Mouse (Mus musculus) kidney, adult 2 months (tissue): ENCODE measurements around the gene Dab2ip. TPM values are rescaled to one million over a fixed set of nuclear protein-coding genes. Genes with fewer than 3 reads are reported as not detected.

Source experiments
- DNase-seq: peaks from one replicate; pipeline ENCODE4 v3.0.0; 2021
- H3K27ac ChIP-seq: fragments of 200-500 bp; 2 replicates; pipeline ENCODE4 v1.5.1; 2012; ENCODE audit warnings: low read depth, low read length, control low read depth, inconsistent platforms; ENCODE audit not compliant: insufficient read depth
- H3K27me3 ChIP-seq: fragments of 200-500 bp; replicated peaks from 2 replicates; pipeline ENCODE4 v1.6.1; 2012; ENCODE audit warnings: mild to moderate bottlenecking, moderate library complexity, low read length, inconsistent platforms; ENCODE audit not compliant: control insufficient read depth, insufficient read depth
- H3K36me3 ChIP-seq: fragments of 200-500 bp; 2 replicates; pipeline ENCODE4 v1.6.1; 2012; ENCODE audit warnings: mild to moderate bottlenecking, moderate library complexity, low read length, inconsistent platforms; ENCODE audit not compliant: control insufficient read depth, insufficient read depth
- H3K4me1 ChIP-seq: fragments of 200-500 bp; 2 replicates; pipeline ENCODE4 v1.6.1; 2011; ENCODE audit warnings: low read length; ENCODE audit not compliant: control insufficient read depth, insufficient read depth
- H3K4me3 ChIP-seq: fragments of 200-500 bp; 2 replicates; pipeline ENCODE4 v1.5.1; 2011; ENCODE audit warnings: mild to moderate bottlenecking, low read depth, low read length, control low read depth; ENCODE audit not compliant: insufficient read depth
- CTCF ChIP-seq: fragments of 200-500 bp; conservative IDR thresholded peaks from 2 replicates; pipeline ENCODE4 v1.5.1; 2011; ENCODE audit warnings: low read depth, mild to moderate bottlenecking, control low read depth, low read length, moderate library complexity, mixed read lengths; ENCODE audit not compliant: insufficient read depth, insufficient read length
- POLR2A ChIP-seq: fragments of 200-500 bp; IDR thresholded peaks from one replicate; pipeline ENCODE4 v1.6.1; 2011; ENCODE audit warnings: low read depth, low read length, control low read depth
- WGBS: fragments of 180-500 bp; shearing (Covaris S2); methylation state at CpG from one replicate; pipeline ENCODE4 v1.1.7; 2018; 5-methylcytosine and 5-hydroxymethylcytosine counted together
- polyA plus RNA-seq: library from polyadenylated mRNA; depleted of rRNA; stranded (reverse); fragments of >200 nt; gene quantifications from 2 replicates; pipeline ENCODE4 v1.2.3, GENCODE M21; 2012

Dab2ip gene
- polyA plus RNA-seq, 1 experiment, result 32.9 TPM

DNA sequence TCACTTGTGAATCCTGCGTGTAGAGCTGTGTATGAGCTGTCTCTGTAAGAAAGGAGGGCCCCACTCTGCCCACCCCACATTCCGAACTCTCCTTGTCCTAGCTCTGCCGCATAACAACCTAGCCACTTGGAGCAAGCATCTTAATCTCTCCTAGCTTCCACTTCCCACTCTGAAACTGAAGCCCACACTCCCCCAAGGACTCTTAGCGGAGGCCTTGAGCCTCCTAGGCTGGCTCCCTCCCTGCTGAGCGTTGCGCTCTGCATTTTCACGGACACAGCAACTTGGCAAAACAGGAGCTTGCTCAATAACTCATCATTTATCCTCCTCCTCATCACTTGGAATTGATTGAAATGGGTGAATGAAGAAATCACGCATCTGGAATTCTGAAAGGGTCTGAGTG, 97.9 kb downstream of the Dab2ip start:
- 81% methylated on average over 8 of the region's 8 CpGs for WGBS

DNA sequence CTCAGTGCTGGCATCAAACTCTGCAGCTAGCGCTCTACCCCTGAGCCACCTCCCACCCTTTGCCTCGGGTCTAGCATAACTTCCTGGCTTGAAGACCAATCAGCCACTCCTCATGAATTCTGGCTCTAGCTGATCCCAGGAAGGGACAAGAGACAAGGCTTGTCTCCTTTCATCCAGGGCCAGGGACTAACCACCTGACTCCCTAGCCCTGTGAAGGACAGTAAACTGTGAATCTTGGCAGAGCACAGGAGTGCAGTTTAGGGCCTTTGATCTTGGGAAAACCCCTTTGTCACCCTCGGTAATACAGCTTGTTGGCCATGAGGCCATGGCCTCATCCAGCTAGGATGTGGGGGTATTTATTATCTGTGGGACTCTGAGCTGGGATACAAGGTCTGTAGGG, 100.2 kb downstream of the Dab2ip start:
- Histone ChIP-seq H3K36me3 (no peaks in the 10 kb centered on the region), H3K27me3 (no peaks in the 10 kb centered on the region), H3K27ac (no peak overlapping the region), H3K4me1 (no peaks in the 10 kb centered on the region; the same call in 1 of the 2 replicates), H3K4me3 (no peak overlapping the region)
- no peak for DNase-seq
- no peak for TF ChIP-seq POLR2A
- TF ChIP-seq CTCF, result no peak
- 35% methylated on average over 3 of the region's 3 CpGs for WGBS

More for the DNA sequence above, 97.9 kb downstream of the Dab2ip start:
- no peak overlapping the region for H3K27ac ChIP-seq
- H3K27me3 ChIP-seq, result no peaks in the 10 kb centered on the region
- no peak overlapping the region for H3K4me3 ChIP-seq
- no peaks in the 10 kb centered on the region for H3K36me3 ChIP-seq
- H3K4me1 ChIP-seq, result peaks cover 3% of the 10 kb centered on the region; the same call in 1 of the 2 replicates
- no peak for TF ChIP-seq CTCF
- TF ChIP-seq POLR2A, result no peak
- no peak for DNase-seq

DNA sequence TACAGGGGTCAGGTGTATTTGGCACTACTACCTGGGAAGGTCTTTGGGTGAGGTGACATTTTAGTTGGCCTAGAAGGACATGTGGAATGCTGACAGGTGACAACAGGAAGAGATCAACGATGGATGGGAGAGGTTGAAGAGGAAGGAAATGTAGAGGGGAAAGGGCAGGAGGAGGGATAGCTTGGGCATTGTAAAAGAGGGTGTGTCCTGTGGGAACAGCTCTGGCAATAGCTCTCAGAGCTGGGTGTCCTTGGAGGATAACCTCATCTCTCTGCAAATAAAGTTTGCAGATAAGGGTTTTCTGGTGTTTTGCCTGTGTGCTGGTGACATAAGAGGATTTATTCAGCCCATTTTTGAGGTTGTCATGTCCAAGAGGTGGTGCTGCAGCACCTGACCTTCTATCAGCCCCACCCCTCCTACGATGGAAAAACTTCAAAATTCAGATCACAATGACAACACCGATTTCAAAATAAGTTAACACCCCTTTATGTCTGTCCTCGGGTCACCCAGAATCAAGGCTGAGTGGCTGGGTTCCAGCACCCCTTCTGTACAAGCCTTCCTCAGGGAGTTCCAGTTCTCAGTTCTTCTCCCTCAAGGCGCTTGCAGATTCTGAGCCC, 101.6 kb downstream of the Dab2ip start:
- Histone ChIP-seq H3K27ac (no peak overlapping the region), H3K4me3 (no peak overlapping the region), H3K4me1 (no peaks in the 10 kb centered on the region; the same call in 1 of the 2 replicates), H3K36me3 (no peaks in the 10 kb centered on the region), H3K27me3 (no peaks in the 10 kb centered on the region)
- no peak for DNase-seq
- 66% methylated on average over 5 of the region's 5 CpGs for WGBS
- no peak for TF ChIP-seq POLR2A
- no peak for TF ChIP-seq CTCF

DNA sequence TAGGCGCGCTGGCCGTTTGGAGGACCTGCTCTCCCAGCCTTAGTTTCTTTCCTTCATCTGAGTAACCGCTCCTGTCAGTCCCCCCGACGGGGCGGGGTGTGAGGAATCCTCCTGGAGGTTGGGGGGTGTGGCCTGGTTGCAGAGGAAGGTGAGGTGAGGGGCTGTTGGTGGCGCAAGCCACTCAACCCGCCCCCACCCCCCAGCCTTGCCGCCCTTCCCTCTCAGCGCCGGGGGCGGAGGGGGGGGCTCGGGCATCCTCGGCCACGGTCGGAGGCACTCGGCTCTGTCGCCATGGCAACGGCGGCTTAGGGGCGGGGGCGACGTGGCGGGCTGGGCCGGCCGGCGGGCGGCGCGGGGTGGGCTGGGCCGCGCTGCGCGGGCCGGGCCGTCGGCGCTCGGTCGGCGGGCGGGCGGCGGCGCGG, 102.9 kb downstream of the Dab2ip start:
- Histone ChIP-seq H3K27me3 (no peaks in the 10 kb centered on the region), H3K27ac (no peak overlapping the region), H3K36me3 (no peaks in the 10 kb centered on the region), H3K4me1 (no peaks in the 10 kb centered on the region; the same call in 1 of the 2 replicates), H3K4me3 (peak overlapping the region; percentile 86)
- DNase-seq, result peak; percentile 66
- TF ChIP-seq CTCF, result no peak
- 12% methylated on average over 47 of the region's 47 CpGs for WGBS

DNA sequence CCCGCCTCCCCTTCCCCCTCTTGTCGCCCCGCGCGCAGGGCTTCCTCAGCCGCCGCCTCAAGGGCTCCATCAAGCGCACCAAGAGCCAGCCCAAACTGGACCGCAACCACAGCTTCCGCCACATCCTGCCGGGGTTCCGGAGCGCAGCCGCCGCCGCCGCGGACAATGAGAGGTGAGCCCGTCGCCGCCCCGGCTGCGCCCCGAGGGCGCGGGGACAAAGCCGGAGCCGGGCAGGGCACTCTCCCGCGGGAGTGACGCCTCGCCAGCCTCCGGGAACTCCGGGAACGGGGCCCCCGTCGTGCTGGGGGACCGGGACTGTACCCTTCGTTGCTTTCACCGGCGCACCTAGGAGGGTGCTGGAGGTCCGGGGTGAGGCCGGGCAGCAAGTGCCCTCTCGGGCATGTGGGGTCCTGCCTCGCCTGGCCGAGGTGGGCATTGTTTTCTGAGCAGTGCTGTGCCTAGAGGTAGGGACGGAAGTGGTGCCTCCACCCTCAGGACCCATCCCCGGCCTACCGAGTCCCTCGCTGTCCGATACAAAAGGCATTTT, 103.5 kb downstream of the Dab2ip start:
- DNase-seq, result peak; percentile 82
- Histone ChIP-seq H3K4me1 (no peaks in the 10 kb centered on the region; the same call in 1 of the 2 replicates), H3K4me3 (peak overlapping the region; percentile 86), H3K27ac (peak overlapping the region; percentile 76), H3K27me3 (no peaks in the 10 kb centered on the region), H3K36me3 (no peaks in the 10 kb centered on the region)
- TF ChIP-seq POLR2A (no peak), CTCF (no peak)
- WGBS, result under 1% methylated on average over 51 of the region's 51 CpGs

DNA sequence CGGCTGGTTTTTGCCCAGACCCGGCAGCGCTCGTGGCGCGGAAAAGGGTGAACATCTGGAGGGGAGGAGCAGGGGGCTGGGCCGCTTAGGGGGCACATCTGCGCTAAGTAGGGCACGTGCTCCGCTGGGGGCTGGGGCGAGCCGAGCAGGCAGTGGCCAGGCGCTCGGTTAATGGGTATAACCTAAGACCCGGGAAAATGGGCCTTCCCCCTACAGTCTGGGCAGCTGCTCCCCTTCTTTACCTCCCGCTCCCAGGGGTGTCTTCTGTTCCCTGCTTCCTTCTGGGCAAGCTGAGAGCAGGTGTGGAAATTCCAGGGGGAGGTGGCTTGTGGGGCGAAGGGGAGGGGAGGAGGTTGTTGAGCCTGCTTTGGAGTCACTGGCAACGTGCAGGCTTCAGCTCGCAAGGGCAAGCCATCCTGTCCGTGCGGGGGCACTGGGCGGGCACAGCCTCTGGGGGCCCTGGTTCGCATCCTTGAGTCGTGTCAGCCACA, 104.0 kb downstream of the Dab2ip start:
- peak overlapping the region; percentile 76 for H3K27ac ChIP-seq
- TF ChIP-seq CTCF (no peak), POLR2A (no peak)
- WGBS, result 17% methylated on average over 24 of the region's 24 CpGs
- DNase-seq, result peak; percentile 48
- H3K4me1 ChIP-seq, result no peaks in the 10 kb centered on the region; the same call in 1 of the 2 replicates
- H3K36me3 ChIP-seq, result no peaks in the 10 kb centered on the region
- H3K27me3 ChIP-seq, result no peaks in the 10 kb centered on the region
- peak overlapping the region; percentile 86 for H3K4me3 ChIP-seq

DNA sequence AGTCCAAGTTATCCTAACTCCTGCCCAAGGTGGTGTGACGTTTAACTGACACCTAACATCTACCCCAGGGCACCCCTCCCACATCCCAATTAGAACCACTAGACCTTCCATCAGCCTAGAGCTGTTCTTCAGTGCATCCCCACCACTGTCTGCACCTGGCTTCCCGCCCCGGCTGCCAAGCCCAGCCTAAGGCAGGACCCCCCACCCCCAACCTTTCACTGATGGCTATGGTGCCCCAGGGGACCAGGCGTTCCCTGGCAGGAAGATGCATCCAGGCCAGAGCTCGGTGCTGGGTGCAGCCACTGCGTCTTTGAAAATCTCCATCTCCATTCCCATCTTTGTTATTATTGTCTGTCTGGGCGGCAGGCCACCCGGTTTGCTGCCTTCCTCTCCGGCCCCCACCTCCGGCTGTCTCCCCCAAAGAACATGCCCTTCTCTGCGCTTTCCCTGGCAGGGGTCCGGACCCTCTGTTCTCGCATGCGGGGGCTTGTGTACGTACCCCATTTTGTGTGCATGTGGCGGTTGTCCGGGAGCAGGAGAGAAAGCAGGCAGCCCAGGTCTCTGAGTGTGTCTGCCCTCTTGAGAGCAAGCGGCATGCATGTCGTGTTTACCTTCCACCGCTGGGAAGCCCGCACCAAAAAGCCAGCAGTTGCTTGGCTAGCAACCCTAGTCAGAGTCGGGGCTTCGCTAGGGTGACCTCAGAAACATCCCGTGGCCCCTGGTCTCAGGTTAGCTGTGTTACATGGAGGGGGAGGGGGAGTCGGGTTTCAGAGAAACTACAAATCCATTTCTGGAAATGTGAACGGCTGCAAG, 104.9 kb downstream of the Dab2ip start:
- no peak for TF ChIP-seq POLR2A
- no peak for TF ChIP-seq CTCF
- Histone ChIP-seq H3K4me3 (no peak overlapping the region), H3K4me1 (no peaks in the 10 kb centered on the region; the same call in 1 of the 2 replicates), H3K27ac (no peak overlapping the region), H3K36me3 (no peaks in the 10 kb centered on the region), H3K27me3 (no peaks in the 10 kb centered on the region)
- WGBS, result 56% methylated on average over 26 of the region's 26 CpGs
- no peak for DNase-seq
